Mouse (Mus musculus): ENCODE measurements around the gene Lmntd1. TPM values are rescaled to one million over a fixed set of nuclear protein-coding genes. Genes with fewer than 3 reads are reported as not detected.

The Lmntd1 gene
- polyA plus RNA-seq, 1 experiment from 2014 or later, result not detected

DNA sequence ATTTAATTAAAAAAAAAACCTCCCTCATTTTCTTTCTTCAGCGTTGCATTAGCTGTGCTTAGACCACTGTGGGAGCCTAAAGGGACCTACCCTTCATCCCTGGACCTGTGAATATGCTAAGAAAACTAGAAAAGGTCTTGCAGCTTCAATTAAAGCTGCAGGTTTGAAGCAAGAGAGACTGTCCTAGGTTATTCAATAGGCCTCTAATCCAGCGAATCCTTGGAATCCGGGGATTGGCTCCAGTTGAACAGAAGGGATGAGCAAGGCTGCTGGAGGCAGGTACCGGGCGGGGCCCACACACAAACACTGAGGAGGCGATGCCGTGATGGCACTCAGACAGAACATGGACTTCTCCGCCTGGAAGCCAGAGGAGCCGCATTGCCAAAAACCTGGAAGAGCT lies 192.5 kb downstream of the Lmntd1 start:
- Histone ChIP-seq H3K9me3 (ENCODE audit: low read length) (no peaks in the 10 kb centered on the region), H3K27me3 (ENCODE audit: insufficient read depth, low read length) (no peaks in the 10 kb centered on the region), H3K4me3 (ENCODE audit: low read depth, low read length) (no peak overlapping the region), H3K4me1 (ENCODE audit: insufficient read depth) (no peaks in the 10 kb centered on the region), H3K36me3 (replicated peaks; ENCODE audit: insufficient read depth, low read length) (no peaks in the 10 kb centered on the region), H3K4me2 (ENCODE audit: low read depth, low read length) (no peak overlapping the region), H3K9ac (replicated peaks) (no peak overlapping the region), H3K27ac (ENCODE audit: low read depth) (no peak overlapping the region)
- no peak for TF ChIP-seq EP300 (IDR thresholded peaks at IDR 0.05; ENCODE audit: low read depth)
- no peak for TF ChIP-seq CTCF (IDR thresholded peaks at IDR 0.05; ENCODE audit: low read depth)
- WGBS (ENCODE audit: insufficient replicate concordance), result 85% methylated on average over 9 of the region's 9 CpGs
- no peak for ATAC-seq
- DNase-seq, result no peak

DNA sequence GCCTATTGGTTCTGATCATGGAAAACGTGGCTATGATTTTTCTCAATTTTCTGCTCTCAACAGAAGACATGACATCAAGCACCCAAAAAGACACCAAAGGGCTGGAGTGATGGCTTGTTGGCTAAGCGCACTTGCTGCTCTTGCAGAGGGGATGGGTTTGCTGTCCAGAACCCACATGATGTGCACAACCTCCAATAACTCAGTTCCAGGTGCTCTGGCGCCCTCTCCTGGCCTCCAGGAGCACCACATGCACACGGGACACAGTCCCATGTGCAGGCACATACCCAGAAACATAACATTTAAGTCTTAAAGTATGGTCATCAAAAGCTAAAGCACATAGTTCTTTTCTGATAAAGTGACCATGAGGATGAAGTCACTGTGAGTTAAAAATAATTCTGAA lies 193.7 kb downstream of the Lmntd1 start:
- Histone ChIP-seq H3K4me1 (ENCODE audit: insufficient read depth) (no peaks in the 10 kb centered on the region), H3K36me3 (replicated peaks; ENCODE audit: insufficient read depth, low read length) (no peaks in the 10 kb centered on the region), H3K9ac (replicated peaks) (no peak overlapping the region), H3K4me3 (ENCODE audit: low read depth, low read length) (no peak overlapping the region), H3K4me2 (ENCODE audit: low read depth, low read length) (no peak overlapping the region), H3K9me3 (ENCODE audit: low read length) (no peaks in the 10 kb centered on the region), H3K27me3 (ENCODE audit: insufficient read depth, low read length) (no peaks in the 10 kb centered on the region), H3K27ac (ENCODE audit: low read depth) (no peak overlapping the region)
- WGBS (ENCODE audit: insufficient replicate concordance), result 64% methylated on average over 4 of the region's 4 CpGs
- DNase-seq, result peak; percentile 36
- ATAC-seq, result no peak
- peak; percentile 60 for TF ChIP-seq CTCF (IDR thresholded peaks at IDR 0.05; ENCODE audit: low read depth)
- no peak for TF ChIP-seq EP300 (IDR thresholded peaks at IDR 0.05; ENCODE audit: low read depth)

GRCm38 (mm10) chr6:145418856-145419255 lies 195.3 kb downstream of the Lmntd1 start:
- TF ChIP-seq CTCF (IDR thresholded peaks at IDR 0.05; ENCODE audit: low read depth) (no peak), EP300 (IDR thresholded peaks at IDR 0.05; ENCODE audit: low read depth) (no peak)
- WGBS (ENCODE audit: insufficient replicate concordance), result 81% methylated on average over 5 of the region's 5 CpGs
- no peaks in the 10 kb centered on the region for H3K27me3 ChIP-seq (ENCODE audit: insufficient read depth, low read length)
- H3K4me3 ChIP-seq (ENCODE audit: low read depth, low read length), result no peak overlapping the region
- DNase-seq (no peak), ATAC-seq (no peak)
- no peak overlapping the region for H3K9ac ChIP-seq (replicated peaks)
- H3K4me2 ChIP-seq (ENCODE audit: low read depth, low read length), result no peak overlapping the region
- H3K4me1 ChIP-seq (ENCODE audit: insufficient read depth), result no peaks in the 10 kb centered on the region
- no peaks in the 10 kb centered on the region for H3K36me3 ChIP-seq (replicated peaks; ENCODE audit: insufficient read depth, low read length)
- H3K27ac ChIP-seq (ENCODE audit: low read depth), result no peak overlapping the region
- no peaks in the 10 kb centered on the region for H3K9me3 ChIP-seq (ENCODE audit: low read length)

DNA sequence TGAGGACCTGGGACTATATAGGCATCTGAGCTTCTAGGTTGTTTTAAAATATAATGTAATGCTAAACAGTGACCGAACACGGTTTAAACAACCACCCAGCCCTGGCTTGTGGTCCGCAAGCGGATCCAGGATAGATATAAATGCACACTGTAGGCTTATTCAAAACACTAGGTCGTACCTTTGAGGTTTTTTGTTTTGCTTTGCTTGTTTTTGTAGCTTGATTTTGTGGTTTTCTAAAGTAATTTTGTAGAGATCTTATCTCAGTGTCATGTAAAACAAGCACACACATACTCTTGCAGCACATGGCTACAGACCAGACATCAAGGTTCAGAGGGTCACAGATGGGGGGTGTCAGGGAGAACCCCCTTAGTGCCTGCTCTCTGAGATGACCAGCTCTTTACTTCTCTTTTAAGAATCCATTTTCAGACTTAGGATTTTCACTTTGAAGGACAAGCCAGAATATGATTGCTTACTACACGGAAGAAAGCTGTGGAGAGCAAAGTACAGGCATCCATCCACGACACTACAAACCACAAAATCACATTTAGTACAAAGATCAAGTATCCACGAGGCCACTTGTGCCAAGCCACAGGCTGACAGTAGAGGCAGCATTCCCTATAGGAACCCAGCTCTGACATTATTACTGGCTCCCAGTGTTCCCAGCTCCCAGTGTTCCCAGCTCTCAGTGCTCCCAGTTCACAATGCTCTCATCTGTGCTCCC lies 196.2 kb downstream of the Lmntd1 start:
- H3K4me1 ChIP-seq (ENCODE audit: insufficient read depth), result no peaks in the 10 kb centered on the region
- H3K4me3 ChIP-seq (ENCODE audit: low read depth, low read length), result no peak overlapping the region
- no peak for ATAC-seq
- TF ChIP-seq CTCF (IDR thresholded peaks at IDR 0.05; ENCODE audit: low read depth), result no peak
- no peak for TF ChIP-seq EP300 (IDR thresholded peaks at IDR 0.05; ENCODE audit: low read depth)
- no peaks in the 10 kb centered on the region for H3K9me3 ChIP-seq (ENCODE audit: low read length)
- no peak overlapping the region for H3K9ac ChIP-seq (replicated peaks)
- DNase-seq, result no peak
- H3K4me2 ChIP-seq (ENCODE audit: low read depth, low read length), result no peak overlapping the region
- H3K27ac ChIP-seq (ENCODE audit: low read depth), result no peak overlapping the region
- H3K36me3 ChIP-seq (replicated peaks; ENCODE audit: insufficient read depth, low read length), result no peaks in the 10 kb centered on the region
- no peaks in the 10 kb centered on the region for H3K27me3 ChIP-seq (ENCODE audit: insufficient read depth, low read length)
- WGBS (ENCODE audit: insufficient replicate concordance), result 62% methylated on average over 8 of the region's 8 CpGs

DNA sequence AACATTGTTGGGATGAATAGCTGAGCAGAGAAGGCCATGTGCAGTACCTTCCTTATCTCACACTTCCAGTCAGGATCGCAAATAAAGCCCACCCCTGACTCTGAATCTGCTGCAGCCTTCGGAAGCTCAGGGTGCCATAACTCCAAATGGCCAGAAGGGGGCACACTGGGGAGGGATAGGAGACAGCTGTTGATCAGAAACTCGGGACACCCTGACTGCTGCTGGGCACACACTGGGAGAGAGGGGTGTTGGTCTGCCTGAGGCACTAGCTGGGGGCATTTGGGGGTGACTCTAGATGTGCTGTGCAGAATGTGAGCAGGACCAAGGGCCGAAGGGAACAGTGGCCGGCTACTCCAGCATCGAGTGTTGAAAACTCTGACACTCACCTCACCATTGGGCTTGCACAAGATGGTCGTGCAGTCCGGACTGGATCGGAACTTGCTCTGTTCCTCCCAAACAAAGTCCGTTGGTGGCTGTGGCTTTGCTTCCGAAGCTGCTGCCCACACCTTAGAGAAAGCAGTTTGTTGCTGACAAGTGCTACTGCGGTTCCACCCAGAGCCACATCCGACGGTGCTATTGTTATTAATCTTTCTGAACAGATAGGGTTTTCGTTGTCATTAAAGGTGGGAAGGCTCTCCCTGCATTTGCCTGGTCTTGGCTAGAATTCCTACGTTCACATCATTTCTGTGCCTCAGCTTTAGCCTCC lies 197.0 kb downstream of the Lmntd1 start:
- no peaks in the 10 kb centered on the region for H3K27me3 ChIP-seq (ENCODE audit: insufficient read depth, low read length)
- H3K4me1 ChIP-seq (ENCODE audit: insufficient read depth), result no peaks in the 10 kb centered on the region
- H3K27ac ChIP-seq (ENCODE audit: low read depth), result no peak overlapping the region
- TF ChIP-seq EP300 (IDR thresholded peaks at IDR 0.05; ENCODE audit: low read depth), result no peak
- peak; percentile 77 for TF ChIP-seq CTCF (IDR thresholded peaks at IDR 0.05; ENCODE audit: low read depth)
- peak; percentile 32 for DNase-seq
- WGBS (ENCODE audit: insufficient replicate concordance), result 58% methylated on average over 16 of the region's 16 CpGs
- H3K4me2 ChIP-seq (ENCODE audit: low read depth, low read length), result no peak overlapping the region
- no peak overlapping the region for H3K4me3 ChIP-seq (ENCODE audit: low read depth, low read length)
- no peak for ATAC-seq
- no peaks in the 10 kb centered on the region for H3K36me3 ChIP-seq (replicated peaks; ENCODE audit: insufficient read depth, low read length)
- H3K9me3 ChIP-seq (ENCODE audit: low read length), result no peaks in the 10 kb centered on the region
- no peak overlapping the region for H3K9ac ChIP-seq (replicated peaks)

- Histone ChIP-seq H3K27ac (ENCODE audit: low read depth) (no peak overlapping the region), H3K4me1 (ENCODE audit: insufficient read depth) (no peaks in the 10 kb centered on the region), H3K4me2 (ENCODE audit: low read depth, low read length) (no peak overlapping the region), H3K9ac (replicated peaks) (no peak overlapping the region), H3K9me3 (ENCODE audit: low read length) (no peaks in the 10 kb centered on the region), H3K36me3 (replicated peaks; ENCODE audit: insufficient read depth, low read length) (no peaks in the 10 kb centered on the region), H3K27me3 (ENCODE audit: insufficient read depth, low read length) (no peaks in the 10 kb centered on the region), H3K4me3 (ENCODE audit: low read depth, low read length) (no peak overlapping the region)
- DNase-seq (no peak), ATAC-seq (no peak)
- no peak for TF ChIP-seq EP300 (IDR thresholded peaks at IDR 0.05; ENCODE audit: low read depth)
- TF ChIP-seq CTCF (IDR thresholded peaks at IDR 0.05; ENCODE audit: low read depth), result no peak
- 83% methylated on average over 10 of the region's 10 CpGs for WGBS (ENCODE audit: insufficient replicate concordance)
Observed at GRCm38 (mm10) chr6:145404369-145405051, 209.6 kb downstream of the Lmntd1 start.

Data from liver, postnatal 0 days (tissue).